Mouse (Mus musculus): ENCODE data around the gene Engase. TPM values are rescaled to one million over a fixed set of nuclear protein-coding genes. Genes with fewer than 3 reads are reported as not detected.

The Engase gene
- polyA plus RNA-seq, 1 experiment from 2014 or later: 11.3 TPM

- no peak overlapping the region for H3K4me3 ChIP-seq (replicated peaks; ENCODE audit: low read length)
- H3K9ac ChIP-seq (ENCODE audit: low read length): no peak overlapping the region
- no peaks in the 10 kb centered on the region for H3K36me3 ChIP-seq (ENCODE audit: control insufficient read depth, insufficient read depth, low read length)
- no peaks in the 10 kb centered on the region for H3K4me1 ChIP-seq (ENCODE audit: control insufficient read depth, insufficient read depth, low read length)
- no peaks in the 10 kb centered on the region for H3K27me3 ChIP-seq (ENCODE audit: control insufficient read depth, insufficient read depth, low read length)
- no peaks in the 10 kb centered on the region for H3K9me3 ChIP-seq (replicated peaks; ENCODE audit: control insufficient read depth, low read length)
- no peak overlapping the region for H3K4me2 ChIP-seq (ENCODE audit: low read depth, low read length)
- WGBS: 79% methylated on average over 2 of the region's 2 CpGs
- no peak for ATAC-seq (ENCODE audit: insufficient read depth, low FRiP score)
- no peak overlapping the region for H3K27ac ChIP-seq (ENCODE audit: low read length)
These were observed 23.7 kb upstream of the Engase start for GRCm38 (mm10) chr11:118452955-118453354.

- Histone ChIP-seq H3K27me3 (ENCODE audit: control insufficient read depth, insufficient read depth, low read length) (no peaks in the 10 kb centered on the region), H3K36me3 (ENCODE audit: control insufficient read depth, insufficient read depth, low read length) (no peaks in the 10 kb centered on the region), H3K4me1 (ENCODE audit: control insufficient read depth, insufficient read depth, low read length) (peaks cover 4% of the 10 kb centered on the region; the same call in 1 of the 2 replicates), H3K4me3 (replicated peaks; ENCODE audit: low read length) (no peak overlapping the region), H3K27ac (ENCODE audit: low read length) (no peak overlapping the region), H3K9me3 (replicated peaks; ENCODE audit: control insufficient read depth, low read length) (no peaks in the 10 kb centered on the region), H3K4me2 (ENCODE audit: low read depth, low read length) (no peak overlapping the region), H3K9ac (ENCODE audit: low read length) (no peak overlapping the region)
- ATAC-seq (ENCODE audit: insufficient read depth, low FRiP score): no peak
- 70% methylated on average over 11 of the region's 11 CpGs for WGBS
These were observed 22.6 kb upstream of the Engase start for GRCm38 (mm10) chr11:118453886-118454671.

- ATAC-seq (ENCODE audit: insufficient read depth, low FRiP score): no peak
These were observed 20.8 kb upstream of the Engase start for GRCm38 (mm10) chr11:118455788-118456187.

GRCm38 (mm10) chr11:118456937-118457336 is 19.7 kb upstream of the Engase start:
- H3K9ac ChIP-seq (ENCODE audit: low read length): no peak overlapping the region

More at GRCm38 (mm10) chr11:118455788-118456187, 20.8 kb upstream of the Engase start:
- Histone ChIP-seq H3K36me3 (ENCODE audit: control insufficient read depth, insufficient read depth, low read length) (no peaks in the 10 kb centered on the region), H3K4me2 (ENCODE audit: low read depth, low read length) (no peak overlapping the region), H3K27ac (ENCODE audit: low read length) (no peak overlapping the region), H3K4me1 (ENCODE audit: control insufficient read depth, insufficient read depth, low read length) (peaks cover 5% of the 10 kb centered on the region; the same call in 1 of the 2 replicates), H3K9me3 (replicated peaks; ENCODE audit: control insufficient read depth, low read length) (peaks cover 6% of the 10 kb centered on the region; the same call in 1 of the 2 replicates), H3K4me3 (replicated peaks; ENCODE audit: low read length) (no peak overlapping the region), H3K27me3 (ENCODE audit: control insufficient read depth, insufficient read depth, low read length) (no peaks in the 10 kb centered on the region), H3K9ac (ENCODE audit: low read length) (no peak overlapping the region)
- WGBS: 71% methylated on average over 6 of the region's 6 CpGs

GRCm38 (mm10) chr11:118459051-118459450 is 17.6 kb upstream of the Engase start:
- peak; percentile 38; the same call in 1 of the 2 replicates for ATAC-seq (ENCODE audit: insufficient read depth, low FRiP score)
- H3K9ac ChIP-seq (ENCODE audit: low read length): no peak overlapping the region

More at GRCm38 (mm10) chr11:118456937-118457336, 19.7 kb upstream of the Engase start:
- ATAC-seq (ENCODE audit: insufficient read depth, low FRiP score): no peak
- peaks cover 5% of the 10 kb centered on the region; the same call in 1 of the 2 replicates for H3K4me1 ChIP-seq (ENCODE audit: control insufficient read depth, insufficient read depth, low read length)
- no peak overlapping the region for H3K27ac ChIP-seq (ENCODE audit: low read length)
- H3K27me3 ChIP-seq (ENCODE audit: control insufficient read depth, insufficient read depth, low read length): no peaks in the 10 kb centered on the region
- no peak overlapping the region for H3K4me2 ChIP-seq (ENCODE audit: low read depth, low read length)
- 74% methylated on average over 11 of the region's 11 CpGs for WGBS
- H3K4me3 ChIP-seq (replicated peaks; ENCODE audit: low read length): no peak overlapping the region
- H3K36me3 ChIP-seq (ENCODE audit: control insufficient read depth, insufficient read depth, low read length): no peaks in the 10 kb centered on the region
- H3K9me3 ChIP-seq (replicated peaks; ENCODE audit: control insufficient read depth, low read length): peaks cover 6% of the 10 kb centered on the region; the same call in 1 of the 2 replicates

GRCm38 (mm10) chr11:118459536-118459935 is 17.1 kb upstream of the Engase start:
- no peaks in the 10 kb centered on the region for H3K36me3 ChIP-seq (ENCODE audit: control insufficient read depth, insufficient read depth, low read length)
- WGBS: 64% methylated on average over 4 of the region's 4 CpGs
- no peak overlapping the region for H3K4me2 ChIP-seq (ENCODE audit: low read depth, low read length)
- peaks cover 6% of the 10 kb centered on the region; the same call in 1 of the 2 replicates for H3K9me3 ChIP-seq (replicated peaks; ENCODE audit: control insufficient read depth, low read length)
- peaks cover 5% of the 10 kb centered on the region; the same call in 1 of the 2 replicates for H3K4me1 ChIP-seq (ENCODE audit: control insufficient read depth, insufficient read depth, low read length)
- no peak for ATAC-seq (ENCODE audit: insufficient read depth, low FRiP score)
- H3K27ac ChIP-seq (ENCODE audit: low read length): 0 out of 2 replicates have a peak overlapping the region, but pooled peaks have one; percentile 46
- H3K4me3 ChIP-seq (replicated peaks; ENCODE audit: low read length): no peak overlapping the region
- H3K27me3 ChIP-seq (ENCODE audit: control insufficient read depth, insufficient read depth, low read length): no peaks in the 10 kb centered on the region
- no peak overlapping the region for H3K9ac ChIP-seq (ENCODE audit: low read length)

More at GRCm38 (mm10) chr11:118459051-118459450, 17.6 kb upstream of the Engase start:
- H3K4me1 ChIP-seq (ENCODE audit: control insufficient read depth, insufficient read depth, low read length): peaks cover 5% of the 10 kb centered on the region; the same call in 1 of the 2 replicates
- no peaks in the 10 kb centered on the region for H3K36me3 ChIP-seq (ENCODE audit: control insufficient read depth, insufficient read depth, low read length)
- peaks cover 6% of the 10 kb centered on the region; the same call in 1 of the 2 replicates for H3K9me3 ChIP-seq (replicated peaks; ENCODE audit: control insufficient read depth, low read length)
- H3K4me2 ChIP-seq (ENCODE audit: low read depth, low read length): no peak overlapping the region
- H3K4me3 ChIP-seq (replicated peaks; ENCODE audit: low read length): no peak overlapping the region
- peak overlapping the region; percentile 46; the same call in 1 of the 2 replicates for H3K27ac ChIP-seq (ENCODE audit: low read length)
- 47% methylated on average over 8 of the region's 8 CpGs for WGBS
- H3K27me3 ChIP-seq (ENCODE audit: control insufficient read depth, insufficient read depth, low read length): no peaks in the 10 kb centered on the region

GRCm38 (mm10) chr11:118460280-118460679 is 16.3 kb upstream of the Engase start:
- no peaks in the 10 kb centered on the region for H3K36me3 ChIP-seq (ENCODE audit: control insufficient read depth, insufficient read depth, low read length)
- no peak overlapping the region for H3K9ac ChIP-seq (ENCODE audit: low read length)
- no peak overlapping the region for H3K27ac ChIP-seq (ENCODE audit: low read length)
- 66% methylated on average over 6 of the region's 6 CpGs for WGBS
- H3K9me3 ChIP-seq (replicated peaks; ENCODE audit: control insufficient read depth, low read length): peaks cover 6% of the 10 kb centered on the region; the same call in 1 of the 2 replicates
- no peak overlapping the region for H3K4me3 ChIP-seq (replicated peaks; ENCODE audit: low read length)
- no peaks in the 10 kb centered on the region for H3K27me3 ChIP-seq (ENCODE audit: control insufficient read depth, insufficient read depth, low read length)
- ATAC-seq (ENCODE audit: insufficient read depth, low FRiP score): no peak
- H3K4me1 ChIP-seq (ENCODE audit: control insufficient read depth, insufficient read depth, low read length): peaks cover 5% of the 10 kb centered on the region; the same call in 1 of the 2 replicates
- H3K4me2 ChIP-seq (ENCODE audit: low read depth, low read length): no peak overlapping the region

- WGBS: 54% methylated on average over 11 of the region's 11 CpGs
- Histone ChIP-seq H3K4me2 (ENCODE audit: low read depth, low read length) (no peak overlapping the region), H3K4me1 (ENCODE audit: control insufficient read depth, insufficient read depth, low read length) (peaks cover 12% of the 10 kb centered on the region), H3K27ac (ENCODE audit: low read length) (peak overlapping the region; percentile 50), H3K9ac (ENCODE audit: low read length) (no peak overlapping the region), H3K36me3 (ENCODE audit: control insufficient read depth, insufficient read depth, low read length) (no peaks in the 10 kb centered on the region), H3K27me3 (ENCODE audit: control insufficient read depth, insufficient read depth, low read length) (no peaks in the 10 kb centered on the region), H3K9me3 (replicated peaks; ENCODE audit: control insufficient read depth, low read length) (no peaks in the 10 kb centered on the region), H3K4me3 (replicated peaks; ENCODE audit: low read length) (no peak overlapping the region)
- peak; percentile 63; the same call in 1 of the 2 replicates for ATAC-seq (ENCODE audit: insufficient read depth, low FRiP score)
These were observed 9.1 kb upstream of the Engase start for GRCm38 (mm10) chr11:118467441-118468035.

All from stomach, embryonic 16.5 days (tissue).